Mouse (Mus musculus) myocyte (in vitro differentiated cells): ENCODE measurements around the gene Ophn1.

Experiments
- CEBPB ChIP-seq: IDR thresholded peaks from 2 replicates; pipeline ENCODE4 v1.6.1; 2011; ENCODE audit warnings: mild to moderate bottlenecking, moderate library complexity; ENCODE audit not compliant: poor library complexity, insufficient read depth, severe bottlenecking
- E2F4 ChIP-seq: IDR thresholded peaks from one replicate; pipeline ENCODE4 v1.6.1; 2011; ENCODE audit warnings: mild to moderate bottlenecking, control low read depth, moderate library complexity; ENCODE audit not compliant: insufficient read depth
- MAX ChIP-seq: IDR thresholded peaks from one replicate; pipeline ENCODE4 v1.6.1; 2011; ENCODE audit warnings: low read depth, mild to moderate bottlenecking, control low read depth
- MYOD1 ChIP-seq, 3 experiments: IDR thresholded peaks; one replicate each; pipeline ENCODE4 v1.6.1; 2011; ENCODE audit warnings: control low read depth in 2 of 3, low read depth in 2 of 3, mild to moderate bottlenecking in 2 of 3, moderate library complexity in 1 of 3; ENCODE audit not compliant: insufficient read length in 2 of 3, control insufficient read depth in 1 of 3
- MYOG ChIP-seq, 3 experiments: IDR thresholded peaks; one replicate each; pipeline ENCODE4 v1.6.1; 2011; ENCODE audit warnings: control low read depth in 2 of 3, low read depth in 2 of 3, mild to moderate bottlenecking in 2 of 3; ENCODE audit not compliant: insufficient read length in 2 of 3, control insufficient read depth in 1 of 3, insufficient read depth in 1 of 3
- POLR2A ChIP-seq: IDR thresholded peaks from one replicate; pipeline ENCODE4 v1.6.1; 2011; ENCODE audit warnings: low read depth, mild to moderate bottlenecking, control low read depth, moderate library complexity; ENCODE audit not compliant: insufficient read length
- POLR2AphosphoS2 ChIP-seq: IDR thresholded peaks from one replicate; pipeline ENCODE4 v1.6.1; 2011; ENCODE audit warnings: low read depth, control low read depth; ENCODE audit not compliant: insufficient read length
- REST ChIP-seq: IDR thresholded peaks from one replicate; pipeline ENCODE4 v1.6.1; 2011; ENCODE audit warnings: mild to moderate bottlenecking, control low read depth, moderate library complexity; ENCODE audit not compliant: insufficient read depth, insufficient read length
- TCF12 ChIP-seq: IDR thresholded peaks from one replicate; pipeline ENCODE4 v1.6.1; 2011; ENCODE audit warnings: mild to moderate bottlenecking, control low read depth; ENCODE audit not compliant: poor library complexity, insufficient read depth, severe bottlenecking
- USF1 ChIP-seq: IDR thresholded peaks from one replicate; pipeline ENCODE4 v1.6.1; 2011; ENCODE audit warnings: low read depth, mild to moderate bottlenecking, control low read depth, moderate library complexity

- TF ChIP-seq MYOD1 (IDR thresholded peaks at IDR 0.05; ENCODE audit: control insufficient read depth in 1 of 3, insufficient read length in 2 of 3, low read depth in 2 of 3) (no peak), POLR2AphosphoS2 (no peak), POLR2A (no peak), TCF12 (no peak), MAX (no peak), MYOG (IDR thresholded peaks at IDR 0.05; ENCODE audit: control insufficient read depth in 1 of 3, insufficient read depth in 1 of 3, insufficient read length in 2 of 3, low read depth in 2 of 3) (no peak), CEBPB (no peak), E2F4 (no peak), USF1 (no peak), REST (no peak)
Observed at GRCm38 (mm10) chrX:98881085-98881484, 9.7 kb downstream of the Ophn1 start.
